Mouse (Mus musculus) hindbrain, postnatal 0 days (tissue): Measurements from ENCODE around the gene RPS10-NUDT3. TPM values are rescaled to one million over a fixed set of nuclear protein-coding genes. Genes with fewer than 3 reads are reported as not detected.

Experiments used
- ATAC-seq: fragments of 200-750 bp; cut with Nextera tagmentation; 2 replicates; pipeline ENCODE4 v1.8.0; 2017; ENCODE audit warnings: mild to moderate bottlenecking, moderate TSS enrichment, moderate library complexity
- DNase-seq: peaks from one replicate; pipeline ENCODE4 v3.0.0-alpha.2; 2015; ENCODE audit warnings: low spot score
- H3K27ac ChIP-seq: fragments of 300-500 bp; sonication (generic); 2 replicates; pipeline ENCODE4 v1.5.1; 2014; ENCODE audit warnings: mild to moderate bottlenecking
- H3K27me3 ChIP-seq: fragments of 300-500 bp; sonication (generic); 2 replicates; pipeline ENCODE4 v1.6.1; 2014; ENCODE audit warnings: low read length, mixed read lengths; ENCODE audit not compliant: insufficient read depth
- H3K36me3 ChIP-seq: fragments of 300-500 bp; sonication (generic); 2 replicates; pipeline ENCODE4 v1.6.1; 2014; ENCODE audit warnings: low read length, mixed read lengths; ENCODE audit not compliant: insufficient read depth
- H3K4me1 ChIP-seq: fragments of 300-500 bp; sonication (generic); 2 replicates; pipeline ENCODE4 v1.6.1; 2014; ENCODE audit warnings: antibody characterized with exemption, low read length, mixed read lengths; ENCODE audit not compliant: insufficient read depth
- H3K4me2 ChIP-seq: fragments of 300-500 bp; sonication (generic); 2 replicates; pipeline ENCODE4 v1.6.1; 2014; ENCODE audit warnings: low read depth, mild to moderate bottlenecking, low read length, moderate library complexity, mixed read lengths
- H3K4me3 ChIP-seq: fragments of 300-500 bp; sonication (generic); 2 replicates; pipeline ENCODE4 v1.5.1; 2014; ENCODE audit warnings: low read length
- H3K9ac ChIP-seq: fragments of 300-500 bp; sonication (generic); replicated peaks from 2 replicates; pipeline ENCODE4 v1.6.1; 2014; ENCODE audit warnings: mild to moderate bottlenecking, low read length, moderate library complexity, mixed read lengths
- H3K9me3 ChIP-seq: fragments of 300-500 bp; sonication (generic); 2 replicates; pipeline ENCODE4 v1.6.1; 2016; ENCODE audit warnings: low read length, mixed read lengths
- CTCF ChIP-seq: IDR thresholded peaks from 2 replicates; pipeline ENCODE4 v1.5.1; 2016; ENCODE audit warnings: antibody characterized with exemption, control low read depth, low read depth
- WGBS: fragments of 180-500 bp; shearing (Covaris S2); extraction: QIAGEN DNeasy Blood & Tissue Kit; methylation state at CpG from one replicate; pipeline ENCODE4 v1.1.7; 2014; 5-methylcytosine and 5-hydroxymethylcytosine counted together
- polyA plus RNA-seq: library from polyadenylated mRNA; unstranded; fragments of >200 nt; fragmentation: Nextera tagmentation; extraction: Ambion mirVana; gene quantifications from 2 replicates; pipeline ENCODE4 v1.2.1, GENCODE M21; 2015
- total RNA-seq: library from RNA; depleted of rRNA; stranded (reverse); fragments of >200 nt; gene quantifications from 2 replicates; pipeline ENCODE4 v1.2.3, GENCODE M21; 2014; rRNA removed

RPS10-NUDT3 gene
- total RNA-seq, result not detected in 2 replicates
- not detected in 2 replicates for polyA plus RNA-seq

DNA sequence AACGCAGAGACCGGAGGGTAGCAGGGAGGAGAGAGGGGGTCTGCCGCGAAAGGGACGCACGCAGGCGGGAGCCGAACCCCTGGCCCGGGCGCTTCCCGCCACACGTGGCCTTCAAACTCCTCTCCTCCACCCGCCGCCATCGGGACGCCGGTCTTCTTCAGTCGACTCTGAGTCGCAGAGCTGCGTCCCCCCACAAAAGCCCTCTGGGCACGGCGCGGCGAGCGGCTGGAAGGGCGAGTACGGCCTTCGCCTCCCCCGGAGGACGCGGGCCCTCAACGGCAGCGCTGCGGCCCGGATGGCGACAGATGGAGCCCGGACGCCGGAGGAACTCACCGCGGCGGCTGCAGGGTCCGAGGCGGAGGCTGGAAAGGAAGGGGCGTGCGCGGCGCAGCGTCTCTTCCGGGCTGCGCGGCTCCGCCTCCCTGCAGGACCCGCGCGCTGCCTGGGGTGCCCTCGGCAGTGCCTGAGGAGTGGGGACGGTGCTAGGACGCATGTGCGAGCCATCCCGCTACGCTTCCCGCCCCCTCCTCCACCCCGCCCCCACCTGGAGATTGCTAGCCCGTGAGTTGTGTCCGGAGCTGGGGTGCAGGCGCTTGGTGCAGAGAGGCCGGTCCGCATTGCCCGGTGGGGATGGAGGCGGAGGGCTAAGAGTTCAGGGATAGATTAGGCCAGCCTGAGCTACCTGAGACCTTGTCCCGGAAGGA, at the start of gene RPS10-NUDT3:
TSS of gene RPS10-NUDT3 (minus strand) at position 352 of the 704 bp plus-strand sequence.
- Histone ChIP-seq H3K27ac (peak within 1 kb of the TSS; percentile 92), H3K9ac (peak within 1 kb of the TSS; percentile 91), H3K36me3 (peaks cover 37% of the 10 kb centered on the region), H3K4me1 (peaks cover 6% of the 10 kb centered on the region; the same call in 1 of the 2 replicates), H3K4me2 (peak within 1 kb of the TSS; percentile 65), H3K9me3 (no peaks in the 10 kb centered on the region), H3K4me3 (peak within 1 kb of the TSS; percentile 87), H3K27me3 (no peaks in the 10 kb centered on the region)
- no peak for TF ChIP-seq CTCF
- peak; percentile 96 for ATAC-seq
- DNase-seq, result peak; percentile 97
- under 1% methylated on average over 70 of the region's 72 CpGs for WGBS

DNA sequence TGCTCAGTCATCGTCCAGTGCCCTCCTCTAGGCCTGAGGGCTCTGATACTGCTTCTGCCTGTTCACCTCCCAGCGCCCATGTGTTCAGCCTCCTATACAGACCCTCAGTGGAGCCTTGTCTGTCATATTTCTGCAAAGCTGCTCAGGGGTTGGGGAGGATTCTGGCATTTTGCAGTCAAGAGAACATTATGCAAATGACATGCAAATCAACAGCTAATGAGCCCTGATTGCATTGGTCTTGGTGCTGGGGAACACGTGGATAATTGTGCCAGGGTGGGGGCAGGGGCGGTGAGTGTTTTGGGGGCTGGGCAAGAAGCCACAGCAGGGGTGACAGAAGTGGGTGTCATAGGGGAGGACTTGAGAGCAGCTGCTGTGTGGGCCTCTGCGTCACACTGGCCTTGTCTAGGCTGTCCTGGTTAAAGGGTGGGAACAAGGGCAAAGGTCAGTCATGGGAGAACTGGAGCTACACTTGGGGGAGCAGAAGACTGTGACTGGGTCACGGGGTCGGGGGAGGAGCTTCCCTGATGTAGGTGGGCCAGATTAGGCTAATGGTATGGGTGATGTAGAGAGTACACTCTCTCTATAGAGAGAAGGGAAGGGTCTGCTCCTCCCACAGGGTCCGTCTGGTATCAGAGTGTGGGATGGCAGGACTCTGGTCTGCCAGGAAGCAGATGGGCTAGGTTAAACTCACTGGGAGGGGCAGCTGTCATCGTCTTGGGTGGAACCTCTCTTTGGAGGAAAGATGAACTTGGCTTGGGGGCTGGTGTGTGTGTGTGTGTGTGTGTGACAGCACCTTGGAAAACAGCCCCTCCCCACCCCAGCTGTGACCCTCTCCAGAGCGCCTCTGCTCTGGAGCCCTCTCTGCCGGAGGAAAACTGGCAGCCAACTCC, 44.1 kb upstream of the RPS10-NUDT3 start:
- 23% methylated on average over 11 of the region's 11 CpGs for WGBS
- Histone ChIP-seq H3K36me3 (no peaks in the 10 kb centered on the region), H3K27me3 (no peaks in the 10 kb centered on the region), H3K27ac (peak overlapping the region; percentile 64), H3K4me2 (no peak overlapping the region), H3K4me1 (peaks cover 7% of the 10 kb centered on the region; the same call in 1 of the 2 replicates), H3K9me3 (no peaks in the 10 kb centered on the region), H3K9ac (no peak overlapping the region), H3K4me3 (no peak overlapping the region)
- peak; percentile 70 for ATAC-seq
- TF ChIP-seq CTCF, result no peak
- DNase-seq, result peak; percentile 70

DNA sequence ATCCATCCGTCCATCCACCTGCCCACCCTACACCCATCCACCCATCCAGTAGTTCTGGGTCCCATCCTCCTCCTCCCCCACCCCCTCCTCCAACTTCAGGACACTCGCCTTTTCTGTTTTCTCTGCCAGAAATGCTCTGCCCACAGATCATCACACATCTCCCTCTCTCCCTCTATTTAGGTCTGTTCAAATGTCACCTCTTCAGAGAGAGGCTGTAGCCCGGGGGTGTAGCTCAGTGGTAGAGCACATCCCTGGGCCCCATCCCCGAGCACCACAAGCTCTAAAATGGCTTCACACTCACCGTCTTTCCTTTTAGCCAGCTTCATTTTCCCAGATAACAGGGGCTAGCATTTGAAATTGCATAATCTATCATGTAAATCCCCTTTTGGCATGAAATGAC, 42.7 kb upstream of the RPS10-NUDT3 start:
- no peaks in the 10 kb centered on the region for H3K36me3 ChIP-seq
- H3K9me3 ChIP-seq, result no peaks in the 10 kb centered on the region
- H3K9ac ChIP-seq, result no peak overlapping the region
- WGBS, result 84% methylated on average over 5 of the region's 5 CpGs
- no peak for ATAC-seq
- no peaks in the 10 kb centered on the region for H3K27me3 ChIP-seq
- H3K27ac ChIP-seq, result peak overlapping the region; percentile 64; the same call in 1 of the 2 replicates
- no peak overlapping the region for H3K4me3 ChIP-seq
- no peak for TF ChIP-seq CTCF
- H3K4me2 ChIP-seq, result no peak overlapping the region
- DNase-seq, result no peak
- H3K4me1 ChIP-seq, result peaks cover 7% of the 10 kb centered on the region; the same call in 1 of the 2 replicates

DNA sequence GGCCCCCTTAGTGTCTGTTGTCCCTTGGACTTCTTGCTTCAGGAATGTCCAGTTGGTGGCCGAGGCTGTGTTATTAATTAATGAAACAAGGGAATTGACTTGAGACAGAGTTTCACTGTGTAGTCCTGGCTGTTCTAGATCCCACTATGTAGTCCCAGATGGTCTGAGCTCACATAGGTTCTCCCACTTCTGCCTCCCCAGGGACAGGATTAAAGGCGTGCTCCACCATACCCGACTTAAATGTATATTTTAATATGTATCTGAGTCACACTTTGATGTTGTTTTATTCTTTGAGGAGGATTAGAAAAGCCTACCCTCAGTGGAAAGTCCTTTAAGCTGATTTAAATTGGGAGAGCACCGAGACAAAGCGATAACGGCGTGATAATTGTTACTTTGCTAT, 41.2 kb upstream of the RPS10-NUDT3 start:
- H3K27ac ChIP-seq, result no peak overlapping the region
- no peaks in the 10 kb centered on the region for H3K36me3 ChIP-seq
- no peak for TF ChIP-seq CTCF
- DNase-seq (no peak), ATAC-seq (no peak)
- WGBS, result 61% methylated on average over 7 of the region's 7 CpGs
- H3K9me3 ChIP-seq, result no peaks in the 10 kb centered on the region
- peaks cover 7% of the 10 kb centered on the region; the same call in 1 of the 2 replicates for H3K4me1 ChIP-seq
- no peak overlapping the region for H3K4me3 ChIP-seq
- H3K27me3 ChIP-seq, result no peaks in the 10 kb centered on the region
- H3K4me2 ChIP-seq, result no peak overlapping the region
- no peak overlapping the region for H3K9ac ChIP-seq

DNA sequence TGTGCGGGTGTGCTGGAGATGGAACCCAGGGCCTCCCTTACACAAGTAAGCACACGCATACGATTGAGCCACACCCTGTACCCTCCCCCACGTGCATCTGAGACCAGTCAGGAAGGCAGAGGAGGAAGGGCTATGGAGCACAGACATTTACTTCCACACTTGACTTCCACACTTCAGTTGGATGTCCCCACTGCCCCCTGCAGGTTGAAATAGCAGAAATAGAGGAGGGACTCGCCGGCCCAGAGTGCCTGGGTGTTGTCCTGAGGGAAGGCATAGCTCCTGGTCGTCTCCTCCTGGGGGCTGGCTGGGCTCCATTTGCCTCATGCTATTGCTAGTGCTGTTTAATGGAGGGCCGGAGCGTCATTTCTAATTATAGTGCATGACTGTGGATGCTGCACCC, 40.4 kb upstream of the RPS10-NUDT3 start:
- Histone ChIP-seq H3K4me1 (peaks cover 7% of the 10 kb centered on the region; the same call in 1 of the 2 replicates), H3K9ac (no peak overlapping the region), H3K27me3 (no peaks in the 10 kb centered on the region), H3K4me2 (no peak overlapping the region), H3K9me3 (no peaks in the 10 kb centered on the region), H3K4me3 (no peak overlapping the region), H3K36me3 (no peaks in the 10 kb centered on the region), H3K27ac (no peak overlapping the region)
- ATAC-seq, result peak; percentile 7; the same call in 1 of the 2 replicates
- WGBS, result 66% methylated on average over 9 of the region's 9 CpGs
- no peak for DNase-seq
- TF ChIP-seq CTCF, result peak; percentile 50

DNA sequence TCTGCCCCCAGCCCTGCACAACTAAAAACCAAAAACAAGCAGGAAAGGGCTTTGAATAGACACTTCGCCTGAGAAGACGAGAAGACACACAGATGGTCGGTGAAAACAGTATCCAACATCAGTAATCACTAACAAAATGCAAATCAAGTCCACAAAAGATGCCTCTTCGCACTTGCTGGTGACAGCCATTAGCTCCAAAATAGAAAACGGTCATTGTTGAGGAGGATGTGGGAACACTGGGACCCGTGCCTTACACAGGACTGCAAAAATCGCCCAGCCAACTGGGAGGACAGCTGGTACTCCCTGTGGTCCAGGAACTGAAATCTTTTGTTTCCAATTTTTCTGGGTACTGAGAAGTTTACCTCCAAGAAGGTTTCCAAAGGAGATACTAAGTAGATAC, 38.9 kb upstream of the RPS10-NUDT3 start:
- H3K4me2 ChIP-seq, result no peak overlapping the region

More for the DNA sequence above, 38.9 kb upstream of the RPS10-NUDT3 start:
- no peaks in the 10 kb centered on the region for H3K36me3 ChIP-seq
- ATAC-seq (no peak), DNase-seq (no peak)
- H3K4me1 ChIP-seq, result peaks cover 1% of the 10 kb centered on the region; the same call in 1 of the 2 replicates
- no peak overlapping the region for H3K27ac ChIP-seq
- H3K4me3 ChIP-seq, result no peak overlapping the region
- H3K27me3 ChIP-seq, result no peaks in the 10 kb centered on the region
- 34% methylated on average over 7 of the region's 7 CpGs for WGBS
- TF ChIP-seq CTCF, result no peak
- no peak overlapping the region for H3K9ac ChIP-seq
- no peaks in the 10 kb centered on the region for H3K9me3 ChIP-seq
